ENCODE assay signal across 14 mouse cellular contexts in genomic region chr5:27842671-27843320, GRCm38 (mm10). TPM values are rescaled to one million over a fixed set of nuclear protein-coding genes. Genes with fewer than 3 reads are reported as not detected.
A peak's percentile ranks its signal among the peaks of the same experiment; 100 is the strongest.
DNase-seq lines count a peak whose midpoint lies in the region; ATAC-seq and TF ChIP-seq lines count a peak whose summit lies in the region.
"Had no signal": no experiment of that assay in that cellular context is flagged by ENCODE, and none has a peak within 500 bp of the region (broad histone marks: within the 10 kb centered on the region; RNA-seq: fewer than 3 reads in every experiment).

No protein-coding gene starts in this region.

- no peak for ATAC-seq in activated CD4-positive, CD25-positive, alpha-beta regulatory T cell, adult 4 months
- ATAC-seq: CD4-positive, CD25-positive, alpha-beta regulatory T cell, adult 4 months had no signal

- 0 out of 2 replicates have a peak, but pooled peaks have one; percentile 7 for TF ChIP-seq CTCF in layer of hippocampus, adult 2 months (conservative IDR thresholded peaks at IDR 0.05)

- peak overlapping the region; percentile 76 for H3K4me3 ChIP-seq in layer of hippocampus, adult 2 months
- H3K4me3 ChIP-seq in heart, embryonic 10.5 days: no peak overlapping the region
- H3K4me3 ChIP-seq: heart, adult 2 months; lung, embryonic 15.5 days had no signal

- H3K36me3 ChIP-seq in heart, embryonic 10.5 days: no peaks in the 10 kb centered on the region
- H3K36me3 ChIP-seq: embryonic facial prominence, embryonic 12.5 days; lung, embryonic 15.5 days had no signal

- no peak for DNase-seq in layer of hippocampus, adult 2 months (ENCODE audit: low spot score in 2 of 2)
- DNase-seq in layer of hippocampus, adult 9-10 months (ENCODE audit: low spot score): no peak
- DNase-seq in cerebellum, postnatal 10 days: peak; percentile 16 to 20
- DNase-seq in layer of hippocampus, postnatal 36 days: peak; percentile 21 to 25
- DNase-seq in right cerebral cortex, postnatal 14 days: peak; percentile 32
- no peak for DNase-seq in kidney, adult 11 months
- DNase-seq in heart, embryonic 10.5 days (ENCODE audit: low spot score): no peak
- DNase-seq: adrenal gland, adult 2 months; heart, adult 2 months had no signal

- 59% methylated on average over 28 of the region's 28 CpGs for WGBS in heart, embryonic 10.5 days

- no peaks in the 10 kb centered on the region for H3K9me3 ChIP-seq in heart, embryonic 10.5 days
- H3K9me3 ChIP-seq: embryonic facial prominence, embryonic 12.5 days; lung, embryonic 15.5 days had no signal

- H3K27me3 ChIP-seq in heart, embryonic 10.5 days (ENCODE audit: insufficient read depth, poor library complexity, severe bottlenecking): peaks cover 31% of the 10 kb centered on the region

- peaks cover 3% of the 10 kb centered on the region; the same call in 1 of the 2 replicates for H3K4me1 ChIP-seq in heart, embryonic 10.5 days
- H3K4me1 ChIP-seq: embryonic facial prominence, embryonic 12.5 days; lung, embryonic 15.5 days had no signal

- H3K27ac ChIP-seq in layer of hippocampus, adult 2 months: peak overlapping the region; percentile 86
- no peak overlapping the region for H3K27ac ChIP-seq in heart, embryonic 10.5 days
- H3K27ac ChIP-seq: embryonic facial prominence, embryonic 12.5 days; heart, adult 2 months; lung, embryonic 15.5 days had no signal

RNA-seq across cellular contexts. Expression of gene Htr5a, which starts 0.8 kb away (rescaled TPM):
- 1 to 10 TPM; 7.9 to 8.1 TPM for total RNA-seq in layer of hippocampus, adult 2 months (2021)
- total RNA-seq in layer of hippocampus, postnatal 36 days (2021): 1 to 10 TPM; 7.2 to 7.9 TPM
- polyA plus RNA-seq in heart, embryonic 10.5 days (2016; fragmentation: Nextera tagmentation; extraction: Ambion mirVana): not detected in 2 replicates
- polyA plus RNA-seq in activated CD4-positive, CD25-positive, alpha-beta regulatory T cell, adult 4 months (2017; shearing (Covaris generic)): not detected
- total RNA-seq: adrenal gland, adult 2 months; heart, adult 2 months had no signal
- polyA plus RNA-seq: adrenal gland, adult 2 months; CD4-positive, CD25-positive, alpha-beta regulatory T cell, adult 4 months; heart, adult 2 months; lung, embryonic 15.5 days; stomach, embryonic 14.5 days had no signal

RNA-seq across cellular contexts. Expression of gene Paxip1, which starts 51.3 kb away (rescaled TPM):
- 10 to 100 TPM; 50.9 to 57.3 TPM for total RNA-seq in layer of hippocampus, adult 2 months (2021)
- 10 to 100 TPM; 54.2 to 55.1 TPM for total RNA-seq in layer of hippocampus, postnatal 36 days (2021)
- polyA plus RNA-seq in heart, embryonic 10.5 days (2016; fragmentation: Nextera tagmentation; extraction: Ambion mirVana): 36.5 and 38.0 TPM in 2 replicates
- polyA plus RNA-seq in activated CD4-positive, CD25-positive, alpha-beta regulatory T cell, adult 4 months (2017; shearing (Covaris generic)): 10 to 100 TPM; 10.4 to 10.8 TPM

Comparison
In these comparisons a context has a peak if more than half of its experiments do, and no peak if none do; other contexts are left out.
1. DNase-seq: peak in cerebellum, postnatal 10 days (2 of 2), layer of hippocampus, postnatal 36 days (2 of 2) and right cerebral cortex, postnatal 14 days (single experiment); none in layer of hippocampus, adult 2 months (0 of 2), layer of hippocampus, adult 9-10 months (single experiment), kidney, adult 11 months (single experiment) and heart, embryonic 10.5 days (single experiment).